Mouse (Mus musculus): ENCODE data around the gene Dpp9. TPM values are rescaled to one million over a fixed set of nuclear protein-coding genes. Genes with fewer than 3 reads are reported as not detected.

Dpp9 gene
- polyA plus RNA-seq, 1 experiment from 2014 or later: 51.2 TPM

GRCm38 (mm10) chr17:56141702-56142605, 76.8 kb downstream of the Dpp9 start:
- peak overlapping the region; percentile 54 for H3K4me3 ChIP-seq
- no peaks in the 10 kb centered on the region for H3K9me3 ChIP-seq
- peaks cover 100% of the 10 kb centered on the region for H3K27me3 ChIP-seq (ENCODE audit: poor library complexity, severe bottlenecking)
- peak overlapping the region; percentile 76 for H3K27ac ChIP-seq
- WGBS: 1% methylated on average over 47 of the region's 47 CpGs
- H3K36me3 ChIP-seq (replicated peaks): no peaks in the 10 kb centered on the region
- H3K4me1 ChIP-seq: peaks cover 57% of the 10 kb centered on the region
- peak; percentile 67 for DNase-seq (ENCODE audit: extremely low spot score, low spot score)

- peak within 1 kb of the TSS; percentile 68 for H3K27ac ChIP-seq
- peak within 1 kb of the TSS; percentile 80 for H3K4me3 ChIP-seq
- DNase-seq (ENCODE audit: extremely low spot score, low spot score): peak; percentile 67
- 1% methylated on average over 79 of the region's 79 CpGs for WGBS
- H3K36me3 ChIP-seq (replicated peaks): no peaks in the 10 kb centered on the region
- H3K4me1 ChIP-seq: peaks cover 60% of the 10 kb centered on the region
- no peaks in the 10 kb centered on the region for H3K9me3 ChIP-seq
- H3K27me3 ChIP-seq (ENCODE audit: poor library complexity, severe bottlenecking): peaks cover 99% of the 10 kb centered on the region
Measured at GRCm38 (mm10) chr17:56139858-56140595, 78.7 kb downstream of the Dpp9 start, which contains the start of gene Sema6b. Gene Sema6b, minus strand, starts transcription at chr17:56140343.

GRCm38 (mm10) chr17:56139355-56139754, 79.3 kb downstream of the Dpp9 start:
- H3K9me3 ChIP-seq: no peaks in the 10 kb centered on the region
- no peaks in the 10 kb centered on the region for H3K36me3 ChIP-seq (replicated peaks)
- peaks cover 93% of the 10 kb centered on the region for H3K27me3 ChIP-seq (ENCODE audit: poor library complexity, severe bottlenecking)
- DNase-seq (ENCODE audit: extremely low spot score, low spot score): no peak
- peak overlapping the region; percentile 68 for H3K27ac ChIP-seq
- WGBS: 5% methylated on average over 17 of the region's 21 CpGs
- peak overlapping the region; percentile 80 for H3K4me3 ChIP-seq
- H3K4me1 ChIP-seq: peaks cover 64% of the 10 kb centered on the region

- Histone ChIP-seq H3K9me3 (no peaks in the 10 kb centered on the region), H3K27me3 (ENCODE audit: poor library complexity, severe bottlenecking) (peaks cover 79% of the 10 kb centered on the region), H3K27ac (no peak overlapping the region), H3K4me3 (0 out of 2 replicates have a peak overlapping the region, but pooled peaks have one; percentile 6), H3K4me1 (peaks cover 75% of the 10 kb centered on the region), H3K36me3 (replicated peaks) (no peaks in the 10 kb centered on the region)
- no peak for DNase-seq (ENCODE audit: extremely low spot score, low spot score)
- WGBS: 10% methylated on average over 25 of the region's 25 CpGs
Measured at GRCm38 (mm10) chr17:56137839-56138613, 80.7 kb downstream of the Dpp9 start.

MicroRNAs encoded within 50 kb of the gene (microRNA counts, 519-probe panel; counts per million panel counts)
- 341 counts per million, percentile 65 among the panel's probes with 10 or more counts for microRNA mmu-miR-7b

Small RNA genes lying within 50 kb of the gene (microRNA-seq; reads per million reads assigned to microRNA genes)
- gene Gm44397 (not detected), gene Mir7b (174 reads per million, percentile 53 among the genes with 10 or more reads in this experiment)

Other genes with a start within 250 kb of the Dpp9 start
- 42.1 and 50.3 TPM in 2 replicates for gene Shd, start 248.4 kb downstream of the Dpp9 start, polyA plus RNA-seq (2016; fragmentation: Nextera tagmentation; extraction: Ambion mirVana)
- gene Fsd1, start 232.4 kb downstream of the Dpp9 start, polyA plus RNA-seq (2016; fragmentation: Nextera tagmentation; extraction: Ambion mirVana): 74.4 and 80.9 TPM in 2 replicates
- 5.6 and 7.4 TPM in 2 replicates for gene Stap2, start 213.3 kb downstream of the Dpp9 start, polyA plus RNA-seq (2016; fragmentation: Nextera tagmentation; extraction: Ambion mirVana)
- 105 and 114 TPM in 2 replicates for gene Mpnd, start 213.2 kb downstream of the Dpp9 start, polyA plus RNA-seq (2016; fragmentation: Nextera tagmentation; extraction: Ambion mirVana)
- 152 and 157 TPM in 2 replicates for gene Sh3gl1, start 182.3 kb downstream of the Dpp9 start, polyA plus RNA-seq (2016; fragmentation: Nextera tagmentation; extraction: Ambion mirVana)
- gene Chaf1a, start 178.5 kb downstream of the Dpp9 start, polyA plus RNA-seq (2016; fragmentation: Nextera tagmentation; extraction: Ambion mirVana): 53.9 and 54.7 TPM in 2 replicates
- gene Ubxn6, start 143.9 kb downstream of the Dpp9 start, polyA plus RNA-seq (2016; fragmentation: Nextera tagmentation; extraction: Ambion mirVana): 30.2 and 32.4 TPM in 2 replicates
- gene Hdgfl2, start 139.3 kb downstream of the Dpp9 start, polyA plus RNA-seq (2016; fragmentation: Nextera tagmentation; extraction: Ambion mirVana): 188 and 200 TPM in 2 replicates
- gene Plin4, start 109.1 kb downstream of the Dpp9 start, polyA plus RNA-seq (2016; fragmentation: Nextera tagmentation; extraction: Ambion mirVana): 0.05 and 0.09 TPM in 2 replicates
- 0.25 and 0.33 TPM in 2 replicates for gene Plin5, start 101.3 kb downstream of the Dpp9 start, polyA plus RNA-seq (2016; fragmentation: Nextera tagmentation; extraction: Ambion mirVana)
- gene Lrg1, start 96.9 kb downstream of the Dpp9 start, polyA plus RNA-seq (2016; fragmentation: Nextera tagmentation; extraction: Ambion mirVana): not detected in 2 replicates
- 0.44 and 0.67 TPM in 2 replicates for gene Sema6b, start 78.6 kb downstream of the Dpp9 start, polyA plus RNA-seq (2016; fragmentation: Nextera tagmentation; extraction: Ambion mirVana)
- gene Tnfaip8l1, start 56.4 kb downstream of the Dpp9 start, polyA plus RNA-seq (2016; fragmentation: Nextera tagmentation; extraction: Ambion mirVana): 7.4 and 8.1 TPM in 2 replicates
- gene Mydgf, start 35.0 kb downstream of the Dpp9 start, polyA plus RNA-seq (2016; fragmentation: Nextera tagmentation; extraction: Ambion mirVana): 75.5 and 78.5 TPM in 2 replicates
- gene Fem1a, start 37.9 kb upstream of the Dpp9 start, polyA plus RNA-seq (2016; fragmentation: Nextera tagmentation; extraction: Ambion mirVana): 11.5 and 13.2 TPM in 2 replicates
- 2.4 and 2.6 TPM in 2 replicates for gene Ticam1, start 57.9 kb upstream of the Dpp9 start, polyA plus RNA-seq (2016; fragmentation: Nextera tagmentation; extraction: Ambion mirVana)
- gene Plin3, start 74.0 kb upstream of the Dpp9 start, polyA plus RNA-seq (2016; fragmentation: Nextera tagmentation; extraction: Ambion mirVana): 58.3 and 59.0 TPM in 2 replicates
- gene Arrdc5, start 81.4 kb upstream of the Dpp9 start, polyA plus RNA-seq (2016; fragmentation: Nextera tagmentation; extraction: Ambion mirVana): not detected in 2 replicates
- 331 and 343 TPM in 2 replicates for gene Uhrf1, start 84.4 kb upstream of the Dpp9 start, polyA plus RNA-seq (2016; fragmentation: Nextera tagmentation; extraction: Ambion mirVana)
- 35.9 and 39.6 TPM in 2 replicates for gene Kdm4b, start 107.2 kb upstream of the Dpp9 start, polyA plus RNA-seq (2016; fragmentation: Nextera tagmentation; extraction: Ambion mirVana)